13 mouse cellular contexts compared by ENCODE assay signal in genomic region chr2:116807636-116808035, GRCm38 (mm10).
"Had no signal": no experiment of that assay in that cellular context is flagged by ENCODE, and none has a peak within 500 bp of the region (broad histone marks: within the 10 kb centered on the region; RNA-seq: fewer than 3 reads in every experiment).

No protein-coding gene starts in this region.

- ATAC-seq: lung, postnatal 0 days had no signal

- H3K4me3 ChIP-seq: kidney, embryonic 15.5 days; left cerebral cortex, adult 2 months; limb, embryonic 10.5 days; liver, embryonic 15.5 days had no signal

- H3K4me1 ChIP-seq: liver, embryonic 15.5 days had no signal

- DNase-seq: kidney, adult 2 months; kidney, postnatal 14 days; lung, adult 2 months; lung, postnatal 36 days; right cerebral cortex, adult 18-20 months; thymus, postnatal 4 days had no signal

- H3K9me3 ChIP-seq: kidney, embryonic 15.5 days; limb, embryonic 10.5 days; liver, embryonic 15.5 days had no signal

- H3K27me3 ChIP-seq: kidney, embryonic 15.5 days; liver, embryonic 15.5 days had no signal

- H3K4me2 ChIP-seq: kidney, embryonic 15.5 days; liver, embryonic 11.5 days; liver, embryonic 15.5 days had no signal

- H3K27ac ChIP-seq: kidney, embryonic 15.5 days; left cerebral cortex, adult 2 months; limb, embryonic 10.5 days; liver, embryonic 15.5 days; stomach, postnatal 0 days had no signal

- H3K9ac ChIP-seq: kidney, embryonic 15.5 days; liver, embryonic 15.5 days had no signal

- H3K36me3 ChIP-seq: kidney, embryonic 15.5 days; limb, embryonic 10.5 days; liver, embryonic 15.5 days had no signal
